Mouse (Mus musculus): ENCODE measurements at regions not wholly inside any gene's neighbourhood (a gene's known extent, or its start where the extent isn't known, plus 50 kb on each side); places are given as distances from the start of the nearest gene placed in this dataset.

DNA sequence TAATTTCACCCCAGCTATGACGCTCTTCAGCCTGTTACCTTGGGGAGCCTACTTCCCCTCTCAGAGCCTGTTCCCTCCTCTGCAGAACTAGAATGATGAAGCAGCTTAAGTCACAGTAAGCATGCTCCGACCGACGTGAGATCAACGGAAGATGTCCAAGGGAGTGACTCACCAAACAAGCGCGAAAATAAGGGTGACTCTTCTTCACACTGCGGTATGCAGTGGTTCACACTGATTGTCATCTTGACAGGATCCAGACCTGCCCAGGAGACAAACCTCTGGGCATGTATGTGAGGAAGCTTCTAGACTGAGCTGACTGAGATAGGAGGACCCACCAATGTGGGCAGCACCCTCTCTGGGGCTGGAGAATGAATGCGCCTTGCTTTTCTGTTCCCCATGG, 116.3 kb upstream of the Tpm1 start:
- no peak for DNase-seq

DNA sequence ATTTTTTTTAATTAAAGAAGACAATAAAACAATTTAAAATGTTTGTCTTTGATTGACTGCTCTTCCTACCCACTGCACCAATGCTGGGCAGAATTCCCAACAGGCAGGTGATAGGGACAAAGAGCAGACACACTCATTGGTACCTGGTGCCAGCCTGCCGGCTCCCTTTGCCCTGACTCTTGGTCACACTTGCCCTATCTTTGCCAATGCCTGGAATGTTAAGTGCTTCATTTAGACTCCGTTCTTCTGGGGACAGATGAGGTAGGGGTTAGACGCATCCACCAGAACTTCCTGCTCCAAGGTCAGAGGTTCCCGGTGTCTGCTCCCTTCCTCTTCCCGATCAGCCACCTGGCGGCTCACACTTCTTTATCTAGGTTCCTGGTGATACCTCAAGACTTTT, 114.5 kb upstream of the Tpm1 start:
- no peak for DNase-seq

DNA sequence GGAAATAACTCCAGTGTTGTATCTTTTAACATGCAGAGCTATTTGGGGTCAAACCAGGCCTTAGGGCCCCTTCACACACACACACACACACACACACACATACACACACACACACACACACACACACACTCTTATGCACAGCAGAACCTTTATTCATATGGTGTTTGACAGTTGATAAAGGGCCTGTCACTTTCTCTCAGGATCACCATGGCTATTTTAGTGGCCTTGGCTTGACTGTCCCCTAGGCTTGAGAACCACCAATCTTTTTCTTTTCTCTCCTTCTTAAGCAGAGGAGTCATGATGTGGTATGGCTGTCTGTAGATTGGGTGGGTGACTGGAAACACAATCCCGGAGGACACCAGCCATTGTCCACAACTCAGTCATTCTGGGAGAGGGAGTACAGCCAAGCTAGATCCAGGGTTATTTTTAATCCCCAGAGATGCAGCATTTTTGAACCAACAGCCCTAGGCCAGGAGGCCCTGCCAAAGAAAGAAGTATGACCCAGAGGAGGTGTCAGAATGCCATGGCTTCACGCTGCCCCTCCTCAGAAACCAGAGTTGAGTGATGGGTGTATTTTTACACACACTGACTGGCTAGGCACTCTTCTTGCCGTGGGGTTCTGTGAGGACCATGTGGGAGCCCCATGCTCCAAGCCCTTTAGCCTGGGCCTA, 111.7 kb upstream of the Tpm1 start:
- DNase-seq, result no peak

DNA sequence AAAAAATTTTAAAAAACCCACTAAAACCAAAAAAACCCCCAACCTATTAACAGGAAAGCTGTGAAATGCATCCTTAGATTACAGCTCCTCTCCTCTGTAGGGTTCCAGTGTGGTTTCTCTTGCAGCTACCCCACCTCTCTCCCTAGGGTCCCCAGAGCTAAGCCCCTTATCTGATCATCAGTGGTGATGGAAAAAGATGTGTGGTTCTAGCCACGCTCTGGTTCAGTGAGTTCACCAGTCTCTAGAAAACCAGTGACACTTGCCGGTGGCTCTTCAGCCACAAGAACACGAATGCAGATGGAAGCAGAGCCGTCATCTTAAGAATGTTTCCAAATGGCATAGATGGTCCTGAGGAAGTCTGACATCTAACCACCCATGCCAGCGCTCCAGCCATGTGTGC, 111.1 kb upstream of the Tpm1 start:
- no peak for DNase-seq

DNA sequence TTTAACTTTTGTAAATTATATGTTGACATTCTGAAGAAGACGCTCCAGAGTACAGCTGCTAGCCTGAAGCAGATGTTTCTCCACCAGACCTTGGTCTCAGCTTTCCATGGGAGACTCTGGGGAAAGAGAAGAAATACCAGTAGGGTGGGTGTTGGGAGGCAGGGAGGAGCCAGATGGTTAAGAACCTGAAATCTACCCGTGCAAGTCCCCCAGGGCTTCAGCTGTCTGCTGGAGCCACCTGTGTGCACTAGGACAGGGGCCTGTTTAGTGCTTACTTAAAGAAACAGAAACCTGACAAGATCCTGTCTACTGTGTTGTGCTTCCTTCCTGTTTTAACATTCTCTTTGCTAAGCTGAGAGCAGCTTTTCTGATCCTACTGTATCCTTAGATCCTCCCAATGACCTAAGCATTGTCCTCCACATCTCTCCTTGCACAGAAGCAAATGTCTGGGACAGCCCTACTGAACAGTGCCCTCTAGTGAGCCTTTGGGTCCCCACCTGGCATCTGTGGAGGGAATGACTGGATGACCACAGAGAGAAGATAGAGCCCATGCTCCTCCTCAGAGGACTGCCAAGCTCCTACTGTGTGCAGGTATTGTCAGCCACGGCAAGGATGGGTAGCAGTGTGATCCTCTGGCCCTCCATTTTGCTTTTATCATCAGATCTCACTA, 107.5 kb upstream of the Tpm1 start:
- peak; percentile 35 for DNase-seq

DNA sequence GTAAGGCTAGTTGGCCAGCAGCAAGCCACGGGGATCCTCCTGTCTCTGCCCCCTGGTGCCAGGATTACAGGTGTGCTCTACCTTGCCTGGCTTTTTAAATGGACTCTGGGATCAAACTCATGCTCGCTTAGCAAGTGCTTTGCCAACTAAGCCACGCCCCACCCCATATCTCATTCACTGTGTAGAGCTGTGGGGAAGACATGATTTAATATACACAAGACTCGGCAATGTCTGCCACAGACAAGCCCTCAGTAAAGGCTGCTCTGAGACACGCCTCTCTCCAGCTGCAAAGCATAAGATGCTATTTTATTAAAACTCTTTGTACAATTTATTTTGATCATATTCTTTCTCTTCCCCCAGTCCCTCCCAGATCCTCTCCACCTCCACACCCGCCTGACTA, 104.9 kb upstream of the Tpm1 start:
- no peak for DNase-seq

DNA sequence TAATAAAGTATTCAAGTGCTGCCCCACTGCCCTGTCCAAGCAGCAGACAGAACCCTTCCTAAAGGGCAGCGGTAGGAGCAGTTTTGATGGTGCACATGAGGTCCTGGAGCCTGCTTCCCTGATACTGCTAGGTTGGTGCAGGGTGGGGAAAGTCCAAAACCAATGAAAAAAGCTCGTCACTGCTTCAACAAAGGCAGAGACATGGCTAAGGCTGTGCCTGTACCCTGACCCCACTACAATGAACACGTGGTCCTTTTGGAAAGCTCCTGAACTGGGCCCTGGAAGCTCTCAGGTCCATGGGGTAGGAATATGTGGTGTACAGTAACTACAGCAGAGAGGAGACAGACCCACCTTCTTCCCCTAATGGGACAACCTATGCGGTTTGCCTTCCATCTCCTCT, 104.1 kb upstream of the Tpm1 start:
- DNase-seq, result no peak

DNA sequence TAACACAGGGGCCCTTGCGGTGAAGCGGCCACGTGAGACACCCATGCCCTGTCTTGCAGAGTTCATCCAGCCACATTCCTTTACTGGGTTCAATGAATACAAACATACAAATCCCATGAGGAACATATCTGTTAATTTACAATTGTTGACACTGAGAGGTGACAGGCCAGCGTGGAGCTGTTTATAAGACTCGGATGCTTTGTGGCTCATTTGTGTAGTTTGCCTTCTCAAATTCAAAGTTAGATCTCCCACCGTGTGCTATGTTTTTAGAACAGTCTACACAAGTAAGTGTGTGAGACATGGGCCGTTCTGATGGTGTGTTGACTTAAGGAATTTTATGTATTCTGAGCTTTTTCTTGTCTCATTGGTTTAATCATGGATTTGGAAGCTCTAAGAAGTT, 98.5 kb upstream of the Tpm1 start:
- no peak for DNase-seq

DNA sequence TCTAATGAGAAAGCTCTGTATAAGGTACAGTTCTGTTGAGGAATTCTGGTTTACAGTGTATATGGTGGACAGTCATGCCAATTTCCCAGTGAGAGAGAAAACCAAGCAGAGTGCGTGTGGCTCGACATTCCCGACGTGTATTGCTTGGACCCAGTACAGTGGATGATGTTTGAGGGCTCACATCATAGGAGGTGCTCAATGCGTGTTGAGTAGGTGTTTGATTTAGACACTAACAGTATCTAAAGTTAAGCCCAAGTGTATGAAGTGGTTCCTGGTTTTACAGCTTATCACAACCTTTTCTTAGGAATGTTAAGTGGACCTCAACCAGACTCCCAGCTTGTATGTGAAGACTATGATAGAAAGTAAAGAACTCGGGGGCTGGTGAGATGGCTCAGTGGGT, 96.2 kb upstream of the Tpm1 start:
- no peak for DNase-seq

DNA sequence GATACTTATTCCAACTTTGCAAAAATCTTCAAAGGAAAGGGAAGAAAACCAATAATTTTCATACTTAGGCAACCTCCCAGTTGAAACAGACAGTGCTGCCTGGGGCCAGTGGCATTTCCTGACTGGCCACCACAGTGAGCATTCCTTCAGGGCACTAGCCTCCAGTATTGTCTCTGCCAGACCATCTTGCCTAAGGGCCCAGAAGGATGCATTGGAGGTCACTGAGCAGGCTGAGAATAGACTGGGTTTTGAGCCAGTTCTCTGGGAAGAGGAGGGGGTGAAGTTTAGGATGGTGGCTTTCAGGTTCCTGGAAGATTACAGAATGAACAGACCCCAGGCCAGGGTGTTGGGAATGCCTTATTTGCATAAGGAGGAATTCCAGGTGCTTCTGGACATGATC, 95.3 kb upstream of the Tpm1 start:
- no peak for DNase-seq

DNA sequence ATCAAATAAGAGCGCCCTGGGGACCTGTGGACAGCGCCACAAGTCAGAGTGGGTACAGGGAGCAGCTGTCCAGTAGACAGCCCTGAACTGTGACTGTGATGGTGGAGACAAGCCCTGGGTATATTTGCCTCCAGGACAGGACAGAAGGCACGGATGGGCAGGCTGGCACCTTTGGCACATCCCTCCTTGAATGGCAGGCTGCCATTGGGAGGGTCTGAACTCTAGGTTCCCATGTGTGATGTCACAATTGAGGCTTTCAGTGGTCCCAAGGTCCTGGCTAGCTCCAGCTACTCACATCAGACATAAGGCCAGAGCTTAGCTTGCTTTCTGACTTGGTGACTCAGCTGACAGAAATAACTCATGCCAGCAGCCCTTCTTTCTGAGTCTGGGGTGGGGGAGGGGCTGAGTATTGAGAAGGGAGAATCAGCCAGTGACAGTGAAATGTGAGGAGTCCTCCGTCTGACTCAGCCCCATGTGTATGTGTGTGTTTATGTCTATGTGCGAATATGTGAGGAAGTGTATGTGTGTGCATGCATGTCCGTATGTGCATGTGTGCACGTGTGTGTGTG, 91.2 kb upstream of the Tpm1 start:
- DNase-seq, result no peak

DNA sequence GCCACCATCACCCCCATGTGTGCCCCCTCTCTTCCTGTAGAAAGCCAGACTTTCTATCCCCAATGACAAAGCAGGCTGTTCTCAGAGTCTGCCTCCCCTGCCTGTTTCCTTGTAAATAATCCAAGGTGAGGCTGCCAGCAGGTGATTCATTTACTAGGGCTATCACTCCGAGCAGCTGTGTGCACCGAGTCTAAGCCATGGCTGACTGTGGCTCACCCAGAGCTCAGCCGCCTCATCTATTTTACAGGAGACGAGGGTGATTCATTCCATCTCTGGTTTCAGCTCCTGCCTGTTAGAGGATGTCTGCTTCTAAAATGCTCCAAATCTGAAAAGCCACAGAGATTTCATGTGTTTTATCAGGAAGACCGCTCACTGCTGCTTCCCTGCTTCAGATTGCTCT, 88.5 kb upstream of the Tpm1 start:
- no peak for DNase-seq

DNA sequence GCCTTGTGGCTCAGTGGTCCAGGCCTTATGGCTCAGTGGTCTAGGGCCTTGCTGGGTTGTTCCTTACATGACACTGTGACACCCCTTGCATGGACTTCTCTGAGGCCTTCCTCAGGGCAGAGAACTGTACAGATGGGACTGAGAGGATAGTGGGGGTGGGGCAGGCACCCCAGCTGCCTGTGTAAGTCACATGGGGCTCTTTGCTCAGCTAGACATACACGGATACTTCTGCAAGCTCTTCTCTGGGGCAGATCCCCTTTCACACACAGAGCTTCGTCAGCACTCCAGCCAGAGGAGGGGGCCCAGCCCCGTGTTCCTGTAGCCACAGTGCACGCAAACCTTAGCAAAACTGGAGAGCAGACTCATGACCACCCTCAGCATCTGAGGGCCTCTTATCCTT, 87.9 kb upstream of the Tpm1 start:
- DNase-seq, result no peak

DNA sequence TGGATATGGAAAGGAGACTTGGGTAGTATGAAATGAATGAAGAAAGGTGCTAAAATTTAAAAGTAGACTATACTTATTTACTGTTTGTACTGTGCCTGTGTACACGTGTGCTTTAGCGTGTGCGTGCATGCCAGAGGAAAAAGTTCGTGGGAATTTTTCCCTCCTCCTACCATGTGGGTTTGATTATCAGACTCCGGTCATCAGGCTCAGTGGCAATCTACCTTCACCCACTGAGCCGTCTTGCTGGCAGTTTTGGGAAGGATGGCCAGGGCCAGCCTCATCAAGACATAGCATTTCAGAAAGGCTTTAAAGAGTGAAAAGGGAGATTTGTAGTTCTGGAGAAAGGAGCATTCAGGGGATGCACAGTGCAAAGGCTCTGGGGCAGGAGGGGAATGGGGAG, 87.0 kb upstream of the Tpm1 start:
- DNase-seq, result no peak

DNA sequence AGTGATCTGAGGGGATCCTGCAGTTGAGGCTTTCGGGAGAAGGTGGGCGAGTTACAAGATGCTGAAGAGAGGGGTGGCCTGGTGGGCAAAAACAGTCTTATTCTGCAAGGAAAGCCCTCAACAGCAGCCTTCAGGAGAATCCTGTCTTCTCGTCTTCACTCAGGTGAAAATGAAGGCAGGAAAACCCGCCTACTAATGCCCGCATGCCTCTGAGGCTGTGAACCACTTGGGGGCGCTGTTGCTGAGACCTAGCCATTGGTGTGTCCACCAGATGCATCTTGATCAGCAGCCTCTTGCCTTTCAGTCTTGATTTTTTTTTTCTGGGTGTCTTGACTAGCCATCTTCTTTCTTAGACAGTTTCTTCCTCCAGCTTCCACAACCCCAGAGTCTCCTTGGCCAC, 85.2 kb upstream of the Tpm1 start:
- no peak for DNase-seq

DNA sequence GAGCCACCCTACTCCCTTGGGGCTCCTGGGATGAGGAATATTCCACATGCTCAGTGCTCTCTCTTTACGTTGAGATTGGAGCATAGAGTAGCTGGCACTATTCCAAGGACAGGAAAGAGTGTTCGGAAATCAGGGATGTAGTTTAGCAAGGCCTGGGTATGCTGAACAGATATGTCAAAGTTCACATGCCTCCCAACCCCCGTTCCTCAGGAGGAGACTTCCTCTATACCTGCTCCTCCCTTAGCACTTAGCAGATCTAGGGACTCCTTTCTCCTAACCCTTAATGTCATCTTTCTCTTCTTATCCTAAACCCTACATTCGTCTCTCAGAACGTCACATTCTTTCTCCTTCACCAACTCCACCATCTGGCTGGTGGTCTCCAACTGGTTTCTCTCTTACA, 83.2 kb upstream of the Tpm1 start:
- no peak for DNase-seq

DNA sequence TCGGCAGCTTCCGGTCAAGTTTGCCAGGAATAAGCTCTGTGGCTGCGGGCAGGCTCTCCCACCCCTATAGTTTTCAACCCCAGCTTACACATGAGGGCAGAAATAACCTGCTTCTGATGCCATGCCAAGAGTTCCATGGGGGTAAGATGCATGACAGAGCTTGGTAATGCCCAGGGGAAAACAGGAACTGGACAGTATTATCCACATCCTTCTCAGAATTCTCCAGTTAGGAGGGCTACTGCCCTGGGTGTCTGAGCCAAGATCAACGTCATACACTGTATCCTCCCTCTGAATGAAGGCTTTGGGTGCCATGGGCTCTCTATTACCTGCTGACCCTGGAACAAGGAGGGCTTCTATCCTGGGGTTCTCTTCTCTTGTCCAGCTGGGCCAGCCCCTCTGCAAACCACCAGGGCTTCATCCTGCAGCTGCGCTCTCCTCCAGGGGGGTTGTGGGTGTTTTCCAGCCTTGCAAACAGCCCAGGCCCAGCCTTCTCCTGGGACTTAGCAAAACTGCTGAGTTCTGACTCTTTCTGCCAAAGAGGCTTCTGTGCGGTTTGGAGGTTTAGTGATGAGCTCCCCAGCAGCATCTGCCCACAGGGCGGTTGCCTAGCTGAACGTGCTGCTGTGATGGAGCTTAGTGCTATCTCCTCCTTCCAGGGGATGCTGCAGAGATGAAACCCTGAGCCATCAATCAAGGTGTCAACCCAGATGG, 81.7 kb upstream of the Tpm1 start:
- DNase-seq, result no peak

DNA sequence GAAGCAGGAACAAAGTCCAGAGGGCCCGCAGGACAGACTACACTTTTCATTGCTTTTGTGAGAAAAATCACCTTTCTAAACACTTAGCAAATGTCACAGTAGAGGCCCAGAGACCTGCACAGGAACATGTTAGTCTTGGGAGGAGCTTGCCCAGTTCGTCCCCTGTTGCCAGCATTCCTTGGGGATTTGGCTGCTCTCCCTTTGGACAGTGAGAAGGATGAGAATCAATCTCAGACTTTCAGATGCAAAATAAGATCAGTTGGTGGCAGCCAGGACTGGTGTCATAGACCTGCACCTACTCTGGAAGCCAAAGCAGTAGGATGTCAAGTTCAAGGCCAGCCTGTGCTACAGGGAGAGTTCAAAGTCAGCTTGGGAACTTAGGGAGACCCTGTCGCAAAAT, 80.7 kb upstream of the Tpm1 start:
- no peak for DNase-seq

DNA sequence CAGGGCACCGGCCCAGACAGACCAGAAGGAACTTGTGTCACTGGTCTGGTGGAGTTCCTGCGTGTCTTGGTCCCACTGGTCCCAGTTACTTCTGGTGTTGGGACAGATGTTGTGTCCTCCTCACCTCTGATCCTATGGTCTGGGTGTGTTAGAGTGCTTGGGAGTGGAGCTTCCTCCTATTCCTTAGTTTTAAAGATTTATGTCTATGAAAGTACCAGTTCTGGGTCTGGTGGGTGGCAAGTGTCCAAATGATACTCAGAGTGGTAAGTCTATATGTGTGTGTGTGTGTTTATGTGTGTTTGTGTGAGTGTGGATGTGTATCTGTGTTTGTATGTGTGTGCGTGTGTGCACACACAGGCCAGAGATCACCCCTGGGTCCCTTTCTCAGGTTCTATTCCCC, 79.9 kb upstream of the Tpm1 start:
- no peak for DNase-seq

DNA sequence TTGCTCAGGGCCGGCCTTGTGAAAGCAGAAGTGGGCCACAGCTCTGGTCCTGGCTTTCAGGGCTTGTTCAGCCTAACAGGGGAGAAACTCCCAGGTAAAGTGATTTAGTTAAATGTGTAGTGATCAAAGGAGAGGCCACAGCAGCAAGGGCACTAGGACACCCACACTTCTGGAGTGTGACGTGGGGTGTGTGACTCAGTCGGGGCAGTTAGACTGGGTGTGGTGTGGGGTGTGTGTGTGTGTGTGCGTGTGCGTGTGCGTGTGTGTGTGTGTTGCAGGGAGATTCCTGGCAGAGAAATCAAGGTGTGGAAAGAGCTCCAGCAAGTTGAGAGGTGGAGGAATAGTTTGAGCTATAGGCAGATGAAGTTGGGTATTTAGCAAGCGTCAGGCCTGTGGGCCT, 72.5 kb upstream of the Tpm1 start:
- DNase-seq, result no peak

DNA sequence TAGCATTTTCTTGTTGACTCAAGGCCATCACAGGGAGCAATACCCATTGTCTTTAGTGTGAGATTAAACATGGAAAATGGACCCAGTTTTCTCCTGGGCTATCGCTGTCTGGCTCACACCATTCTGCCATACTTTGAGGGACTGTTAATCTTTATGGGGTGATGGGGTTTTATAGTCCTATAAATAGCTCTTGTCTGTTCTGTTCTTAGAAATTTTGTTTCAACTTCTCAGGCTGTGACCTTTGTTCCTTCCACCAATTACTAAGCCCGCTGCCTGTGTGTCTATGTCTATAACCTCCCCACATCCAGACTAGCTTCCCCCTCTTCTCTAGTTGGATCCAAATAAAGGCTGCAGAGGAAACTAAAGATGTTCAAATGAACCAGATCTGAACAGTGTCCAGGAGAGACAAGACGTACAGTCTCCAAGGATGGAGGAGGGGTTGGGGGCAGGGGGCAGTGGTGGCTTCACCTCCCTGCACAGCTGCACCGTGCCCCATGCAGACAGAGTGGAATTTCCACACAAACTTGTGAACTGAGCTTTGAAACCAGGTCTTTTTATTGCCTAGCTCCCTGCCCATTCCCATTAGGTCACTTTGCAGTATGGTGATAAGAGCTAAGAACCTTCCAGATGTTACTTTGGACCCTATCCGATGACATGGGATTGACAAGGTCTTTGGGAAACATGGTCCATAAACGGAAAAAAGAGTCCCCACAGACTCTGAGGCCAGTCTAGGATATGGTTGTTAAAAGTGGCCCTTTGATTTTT, 69.9 kb upstream of the Tpm1 start:
- no peak for DNase-seq

DNA sequence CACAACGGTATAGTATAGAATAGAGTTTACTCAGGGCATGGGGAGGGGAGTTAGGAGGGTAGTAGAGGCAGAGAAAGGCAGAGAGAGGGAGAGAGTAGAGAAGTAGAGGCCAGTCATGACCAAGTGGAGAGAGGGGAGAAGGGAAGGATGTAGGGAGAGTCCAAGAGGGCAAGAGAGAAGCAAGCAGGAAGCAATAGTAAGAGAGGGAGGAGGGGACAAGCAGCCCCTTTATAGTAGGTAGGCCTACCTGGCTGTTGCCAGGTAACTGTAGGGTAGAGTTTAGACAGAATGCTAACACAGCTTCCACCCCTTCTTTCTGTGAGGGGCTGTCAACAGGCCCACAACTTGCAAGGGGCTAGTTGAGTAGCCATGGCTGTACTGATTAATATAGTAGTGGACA, 69.2 kb upstream of the Tpm1 start:
- DNase-seq, result no peak

DNA sequence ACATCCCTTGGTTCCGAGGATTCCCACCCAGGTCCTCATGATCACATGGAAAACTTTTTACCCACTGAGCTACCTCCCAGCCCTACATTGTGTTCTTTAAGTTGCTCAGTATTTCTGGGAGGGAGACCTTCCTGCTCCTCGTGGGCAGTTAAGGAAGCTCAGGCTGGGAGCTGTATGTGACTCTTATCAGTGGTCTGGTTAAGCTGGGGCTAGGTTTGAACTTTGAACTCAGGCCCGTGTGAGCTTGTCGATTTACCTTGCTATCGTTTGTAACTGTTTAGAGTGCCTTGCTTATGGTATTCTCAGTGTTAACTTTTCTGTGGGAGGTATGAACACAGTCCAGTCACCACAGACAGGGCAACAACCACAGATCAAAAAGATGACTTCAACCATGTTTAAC, 68.4 kb upstream of the Tpm1 start:
- DNase-seq, result no peak

DNA sequence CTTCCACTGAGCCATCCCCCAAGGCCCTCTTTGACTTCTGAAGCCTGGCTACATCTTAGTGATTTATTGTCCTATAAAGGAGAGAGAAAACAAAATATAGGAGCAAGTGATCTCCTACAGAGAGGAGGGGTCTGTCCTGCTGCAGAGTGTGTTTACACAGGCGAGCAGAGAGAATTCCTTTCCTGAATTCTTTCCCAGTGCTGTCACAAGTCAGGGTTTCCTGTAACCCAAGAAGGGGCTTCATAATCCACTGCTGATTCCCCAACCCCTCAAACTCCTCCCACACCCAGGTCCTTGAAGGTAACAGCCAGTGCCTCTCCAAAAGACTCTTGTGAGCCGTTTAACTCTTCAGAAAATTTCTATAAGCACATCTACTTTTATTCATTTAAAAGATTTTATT, 66.8 kb upstream of the Tpm1 start:
- no peak for DNase-seq

All from cerebellum, adult 9-10 months (tissue).